Mouse (Mus musculus) lung, embryonic 14.5 days (tissue): ENCODE results near the gene Iqce. TPM values are rescaled to one million over a fixed set of nuclear protein-coding genes. Genes with fewer than 3 reads are reported as not detected.

ENCODE experiments used
- ATAC-seq: fragments of 200-750 bp; cut with Nextera tagmentation; 2 replicates; pipeline ENCODE4 v1.8.0; 2017; ENCODE audit warnings: mild to moderate bottlenecking, moderate TSS enrichment, moderate library complexity; ENCODE audit not compliant: insufficient read depth
- DNase-seq: peaks from one replicate; pipeline ENCODE4 v3.0.0-alpha.2; 2015
- H3K27ac ChIP-seq: fragments of 300-500 bp; sonication (generic); 2 replicates; pipeline ENCODE4 v1.5.1; 2014; ENCODE audit warnings: low read depth, mild to moderate bottlenecking, moderate library complexity
- H3K27me3 ChIP-seq: fragments of 300-500 bp; sonication (generic); 2 replicates; pipeline ENCODE4 v1.6.1; 2014; ENCODE audit warnings: low read length, control low read depth; ENCODE audit not compliant: insufficient read depth
- H3K36me3 ChIP-seq: fragments of 300-500 bp; sonication (generic); 2 replicates; pipeline ENCODE4 v1.6.1; 2014; ENCODE audit warnings: control low read depth; ENCODE audit not compliant: insufficient read depth
- H3K4me1 ChIP-seq: fragments of 300-500 bp; sonication (generic); 2 replicates; pipeline ENCODE4 v1.6.1; 2014; ENCODE audit warnings: antibody characterized with exemption, control low read depth; ENCODE audit not compliant: insufficient read depth
- H3K4me2 ChIP-seq: fragments of 300-500 bp; sonication (generic); 2 replicates; pipeline ENCODE4 v1.6.1; 2014; ENCODE audit warnings: mild to moderate bottlenecking
- H3K4me3 ChIP-seq: fragments of 300-500 bp; sonication (generic); 2 replicates; pipeline ENCODE4 v1.5.1; 2014; ENCODE audit warnings: low read depth, low read length
- H3K9ac ChIP-seq: fragments of 300-500 bp; sonication (generic); 2 replicates; pipeline ENCODE4 v1.6.1; 2014
- H3K9me3 ChIP-seq: fragments of 300-500 bp; sonication (generic); 2 replicates; pipeline ENCODE4 v1.6.1; 2016; ENCODE audit warnings: low read depth, low read length, control low read depth
- CTCF ChIP-seq: IDR thresholded peaks from 2 replicates; pipeline ENCODE4 v1.5.1; 2016; ENCODE audit warnings: antibody characterized with exemption, low read depth
- WGBS: fragments of 180-500 bp; shearing (Covaris S2); extraction: QIAGEN DNeasy Blood & Tissue Kit; methylation state at CpG from one replicate; pipeline ENCODE4 v1.1.7; 2014; 5-methylcytosine and 5-hydroxymethylcytosine counted together
- polyA plus RNA-seq: library from polyadenylated mRNA; unstranded; fragments of >200 nt; fragmentation: Nextera tagmentation; extraction: Ambion mirVana; gene quantifications from 2 replicates; pipeline ENCODE4 v1.2.1, GENCODE M21; 2014

The Iqce gene
- polyA plus RNA-seq, 1 experiment from 2014 or later: 25.5 TPM

DNA sequence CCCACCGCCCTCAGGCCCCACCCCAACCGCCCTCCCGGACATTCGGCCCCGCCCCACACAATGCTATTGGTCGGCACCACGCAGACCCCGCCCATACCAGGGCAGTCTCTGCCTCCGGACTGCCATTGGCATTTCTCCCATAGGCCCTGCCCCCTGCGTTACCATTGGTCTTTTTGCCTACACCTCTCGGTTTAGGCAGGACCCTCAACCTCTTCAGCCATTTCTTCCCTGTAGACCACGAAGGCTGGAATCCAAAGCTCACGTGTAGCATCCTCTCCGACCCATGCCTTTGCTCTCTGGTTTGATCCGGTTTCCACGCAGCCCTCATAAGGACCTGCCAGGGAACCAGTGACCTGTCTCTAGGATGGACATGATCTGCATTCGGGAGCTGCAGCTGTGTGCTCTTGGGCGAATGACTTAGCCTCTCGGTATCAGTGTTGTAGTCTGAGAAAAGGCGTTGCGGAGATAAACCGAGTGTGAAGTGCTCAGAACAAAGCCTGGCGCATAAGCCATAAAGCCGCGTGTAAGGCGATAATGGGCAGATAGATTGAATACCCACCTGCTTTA, 53.0 kb downstream of the Iqce start:
- 2% methylated on average over 26 of the region's 26 CpGs for WGBS
- Histone ChIP-seq H3K4me3 (peak overlapping the region; percentile 97), H3K4me1 (peaks cover 28% of the 10 kb centered on the region), H3K27me3 (no peaks in the 10 kb centered on the region), H3K36me3 (0 out of 2 replicates have a peak, but pooled peaks cover 20% of the 10 kb centered on the region), H3K9ac (peak overlapping the region; percentile 49), H3K9me3 (no peaks in the 10 kb centered on the region), H3K4me2 (peak overlapping the region; percentile 75), H3K27ac (peak overlapping the region; percentile 51)
- DNase-seq: peak; percentile 98
- peak; percentile 85 for ATAC-seq
- TF ChIP-seq CTCF: no peak

GRCm38 (mm10) chr5:140648519-140649100, 53.6 kb downstream of the Iqce start, which contains the start of gene Ttyh3:
TSS of gene Ttyh3 (minus strand) at chr5:140649031.
- WGBS: 1% methylated on average over 54 of the region's 62 CpGs
- Histone ChIP-seq H3K27me3 (no peaks in the 10 kb centered on the region), H3K9me3 (no peaks in the 10 kb centered on the region), H3K27ac (peak within 1 kb of the TSS; percentile 94), H3K36me3 (peaks cover 26% of the 10 kb centered on the region), H3K9ac (peak within 1 kb of the TSS; percentile 96), H3K4me2 (peak within 1 kb of the TSS; percentile 95), H3K4me1 (peaks cover 28% of the 10 kb centered on the region), H3K4me3 (peak within 1 kb of the TSS; percentile 97)
- ATAC-seq (no peak; the same call in 1 of the 2 replicates), DNase-seq (no peak)
- no peak; the same call in 1 of the 2 replicates for TF ChIP-seq CTCF

GRCm38 (mm10) chr5:140647821-140648518, 54.2 kb downstream of the Iqce start:
- 1% methylated on average over 13 of the region's 13 CpGs for WGBS
- Histone ChIP-seq H3K9ac (peak overlapping the region; percentile 96), H3K27ac (peak overlapping the region; percentile 94), H3K4me3 (peak overlapping the region; percentile 97), H3K27me3 (no peaks in the 10 kb centered on the region), H3K9me3 (no peaks in the 10 kb centered on the region), H3K36me3 (peaks cover 28% of the 10 kb centered on the region), H3K4me1 (peaks cover 28% of the 10 kb centered on the region), H3K4me2 (peak overlapping the region; percentile 95)
- TF ChIP-seq CTCF: no peak
- DNase-seq (peak; percentile 89), ATAC-seq (peak; percentile 47)

- peak overlapping the region; percentile 96 for H3K9ac ChIP-seq
- H3K36me3 ChIP-seq: peaks cover 28% of the 10 kb centered on the region
- H3K4me3 ChIP-seq: peak overlapping the region; percentile 97
- H3K4me2 ChIP-seq: peak overlapping the region; percentile 95
- H3K27ac ChIP-seq: peak overlapping the region; percentile 94
- H3K27me3 ChIP-seq: no peaks in the 10 kb centered on the region
- no peak for TF ChIP-seq CTCF
- H3K9me3 ChIP-seq: no peaks in the 10 kb centered on the region
- DNase-seq (no peak), ATAC-seq (no peak)
- 55% methylated on average over 13 of the region's 13 CpGs for WGBS
- peaks cover 28% of the 10 kb centered on the region for H3K4me1 ChIP-seq
These were observed 55.0 kb downstream of the Iqce start for GRCm38 (mm10) chr5:140647031-140647760.

DNA sequence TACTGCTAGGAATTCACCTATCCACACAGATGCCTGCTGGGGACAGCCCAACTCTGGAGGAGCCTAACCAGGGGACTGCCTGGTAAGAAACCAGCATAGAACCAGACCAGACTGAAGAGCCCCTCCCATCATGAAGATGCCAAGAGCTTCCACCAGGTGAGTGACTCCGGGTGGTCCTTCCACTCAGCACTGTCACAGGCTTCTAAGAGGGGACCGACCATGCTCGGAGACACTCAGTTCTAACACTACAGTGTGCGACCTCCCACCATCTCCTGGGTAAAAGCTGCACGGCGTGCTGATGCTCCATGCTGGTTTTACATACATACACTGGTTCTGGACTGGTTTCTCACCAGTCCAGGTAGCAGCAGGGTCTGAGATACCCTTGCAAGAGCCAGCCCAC, 56.0 kb downstream of the Iqce start:
- peak overlapping the region; percentile 30; the same call in 1 of the 2 replicates for H3K9ac ChIP-seq
- ATAC-seq: no peak
- no peak overlapping the region for H3K4me3 ChIP-seq
- no peaks in the 10 kb centered on the region for H3K27me3 ChIP-seq
- H3K27ac ChIP-seq: no peak overlapping the region
- H3K36me3 ChIP-seq: peaks cover 28% of the 10 kb centered on the region
- H3K4me1 ChIP-seq: peaks cover 28% of the 10 kb centered on the region
- TF ChIP-seq CTCF: no peak
- peak overlapping the region; percentile 95; the same call in 1 of the 2 replicates for H3K4me2 ChIP-seq
- no peak for DNase-seq
- no peaks in the 10 kb centered on the region for H3K9me3 ChIP-seq
- 92% methylated on average over 6 of the region's 6 CpGs for WGBS

DNA sequence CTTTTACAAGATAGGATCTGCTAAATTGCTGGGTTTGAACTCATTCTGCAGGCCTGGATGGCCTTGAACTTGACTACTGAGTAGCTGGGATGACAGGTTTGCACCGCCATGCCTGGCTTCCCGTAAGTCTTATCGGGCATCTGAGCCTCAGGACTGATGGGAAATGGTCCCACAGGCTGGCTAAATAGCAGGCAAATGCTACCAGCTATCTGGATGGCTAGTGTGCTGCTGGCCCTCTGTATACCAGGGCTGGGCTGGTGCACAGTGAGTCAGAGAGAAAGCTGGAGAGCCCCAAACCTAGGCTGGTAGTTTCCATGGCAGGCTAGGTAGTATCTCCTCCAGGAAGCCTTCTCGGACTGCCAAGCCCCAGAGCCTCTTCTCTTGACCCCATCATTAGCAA, 56.7 kb downstream of the Iqce start:
- WGBS: 84% methylated on average over 4 of the region's 4 CpGs
- Histone ChIP-seq H3K27ac (no peak overlapping the region), H3K4me2 (peak overlapping the region; percentile 95; the same call in 1 of the 2 replicates)

More for the DNA sequence above, 56.7 kb downstream of the Iqce start:
- peaks cover 28% of the 10 kb centered on the region for H3K36me3 ChIP-seq
- ATAC-seq: no peak
- no peaks in the 10 kb centered on the region for H3K27me3 ChIP-seq
- no peaks in the 10 kb centered on the region for H3K9me3 ChIP-seq
- no peak for DNase-seq
- H3K4me3 ChIP-seq: no peak overlapping the region
- TF ChIP-seq CTCF: no peak
- no peak overlapping the region; the same call in 1 of the 2 replicates for H3K9ac ChIP-seq
- H3K4me1 ChIP-seq: peaks cover 33% of the 10 kb centered on the region
